Mouse (Mus musculus) urinary bladder, postnatal 14 days (tissue): ENCODE results near the gene Tmc4.
A peak's percentile ranks its signal among the peaks of the same experiment; 100 is the strongest.
"Not testable (repeated sequence)": the region's sequence is repeated elsewhere in the genome, so short reads cannot be mapped to it uniquely, and the experiment has no call there.

Experiments
- DNase-seq: peaks from one replicate; pipeline ENCODE4 v3.0.0; 2021; ENCODE audit warnings: low spot score

Tmc4 gene

GRCm38 (mm10) chr7:3677342-3677741, at the start of gene Tmc4:
Gene Tmc4, minus strand, starts transcription at chr7:3677553.
- peak; percentile 75 for DNase-seq

GRCm38 (mm10) chr7:3725459-3725858, 48.1 kb upstream of the Tmc4 start:
- DNase-seq: not testable (repeated sequence)

DNA sequence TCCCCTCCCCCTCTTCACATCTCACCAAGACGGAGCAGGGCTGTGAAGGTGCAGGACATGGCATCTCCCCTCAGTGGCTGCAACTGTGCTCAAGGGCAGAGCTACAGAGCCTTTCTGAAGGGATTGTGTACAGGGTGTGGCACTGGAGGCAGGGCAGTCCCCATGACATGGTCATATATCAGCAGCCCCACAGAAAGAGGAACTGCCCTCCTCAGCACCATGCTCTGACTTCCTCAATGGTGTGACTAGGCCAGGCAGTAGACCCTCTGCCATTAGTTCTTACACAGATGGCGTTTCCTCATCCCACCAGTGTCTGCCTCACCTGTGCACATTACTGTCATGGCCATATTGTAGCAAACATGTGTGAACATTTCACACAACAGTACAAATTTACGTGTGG, 42.9 kb upstream of the Tmc4 start, which contains the start of gene Pirb:
Pirb (minus strand) TSS at position 124 of the 400 bp plus-strand sequence.
- DNase-seq: not testable (repeated sequence)

GRCm38 (mm10) chr7:3715249-3715648, 37.9 kb upstream of the Tmc4 start:
- DNase-seq: no peak

DNA sequence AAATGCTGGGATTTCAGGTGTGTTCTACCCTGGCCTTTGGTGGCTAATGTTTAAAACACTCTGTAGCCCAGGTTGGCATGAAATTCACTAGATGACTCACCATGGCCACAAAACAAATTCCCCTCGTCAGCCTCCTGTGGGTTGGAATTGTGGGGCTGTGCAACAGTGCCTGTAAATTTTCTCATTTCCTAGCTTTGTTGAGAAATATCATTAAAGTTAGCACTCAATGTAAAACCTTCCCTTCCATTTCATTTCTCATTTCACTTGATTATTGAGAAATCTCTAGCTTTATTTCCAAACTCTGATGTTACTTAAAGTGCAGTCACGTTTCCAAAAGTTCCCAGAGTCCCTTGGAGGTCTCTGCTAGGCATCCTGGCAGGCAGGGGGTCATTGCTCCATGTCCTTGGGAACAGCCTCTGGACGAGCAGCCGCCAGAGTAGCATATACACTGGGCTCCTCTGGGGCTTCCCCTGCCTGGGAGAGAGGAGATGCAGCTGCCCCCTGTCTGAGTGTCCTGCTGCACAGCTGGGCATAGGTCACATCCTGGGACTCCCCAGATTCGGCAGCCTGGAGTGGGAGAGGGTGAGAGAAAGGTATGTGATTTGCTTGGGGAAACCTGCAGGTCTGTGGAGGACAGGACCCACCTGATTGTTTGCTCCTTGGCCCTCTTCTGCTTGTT, 35.0 kb upstream of the Tmc4 start:
- no peak for DNase-seq

DNA sequence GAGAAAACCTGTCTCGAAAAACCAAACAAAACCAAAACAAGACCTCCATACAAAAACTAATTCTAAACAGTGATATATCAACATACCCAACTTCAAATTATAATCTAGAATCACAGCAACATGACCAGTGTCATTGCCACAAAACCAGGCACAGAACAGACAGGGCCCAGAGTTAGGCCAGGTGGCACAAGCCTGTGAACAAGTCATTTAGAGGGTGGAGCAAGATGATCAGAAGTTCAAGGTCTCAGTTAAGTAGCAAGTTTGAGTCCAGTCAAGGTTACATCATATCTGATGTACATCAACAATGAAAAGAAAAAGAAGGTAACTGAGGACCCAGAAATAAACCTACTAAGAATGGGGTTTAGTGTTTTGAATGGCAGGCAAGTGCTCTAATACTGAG, 31.6 kb upstream of the Tmc4 start:
- DNase-seq: no peak

DNA sequence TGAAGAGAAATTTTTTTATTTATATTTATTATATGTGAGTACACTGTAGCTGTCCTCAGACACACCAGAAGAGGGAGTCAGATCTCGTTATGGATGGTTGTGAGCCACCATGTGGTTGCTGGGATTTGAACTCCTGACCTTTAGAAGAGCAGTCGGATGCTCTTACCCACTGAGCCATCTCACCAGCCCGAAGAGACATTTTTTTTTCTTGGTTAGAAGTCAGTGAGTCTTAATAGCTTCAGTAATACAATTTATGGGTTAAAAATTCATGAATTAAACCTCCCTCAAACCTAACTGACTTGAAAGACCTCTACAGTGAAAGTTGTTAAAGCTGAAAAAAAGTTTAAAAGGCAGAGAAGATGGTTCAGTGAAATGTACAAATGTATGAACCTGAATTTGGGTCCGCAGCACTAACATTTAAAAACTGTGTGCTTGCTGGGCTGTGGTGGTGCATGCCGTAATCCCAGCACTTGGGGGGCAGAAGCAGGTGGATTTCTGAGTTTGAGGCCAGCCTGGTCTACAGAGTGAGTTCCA, 31.2 kb upstream of the Tmc4 start:
- DNase-seq: not testable (repeated sequence)

- no peak for DNase-seq
Measured at GRCm38 (mm10) chr7:3707568-3708413, 30.4 kb upstream of the Tmc4 start.

GRCm38 (mm10) chr7:3707027-3707426, 29.7 kb upstream of the Tmc4 start:
- peak; percentile 9 for DNase-seq

DNA sequence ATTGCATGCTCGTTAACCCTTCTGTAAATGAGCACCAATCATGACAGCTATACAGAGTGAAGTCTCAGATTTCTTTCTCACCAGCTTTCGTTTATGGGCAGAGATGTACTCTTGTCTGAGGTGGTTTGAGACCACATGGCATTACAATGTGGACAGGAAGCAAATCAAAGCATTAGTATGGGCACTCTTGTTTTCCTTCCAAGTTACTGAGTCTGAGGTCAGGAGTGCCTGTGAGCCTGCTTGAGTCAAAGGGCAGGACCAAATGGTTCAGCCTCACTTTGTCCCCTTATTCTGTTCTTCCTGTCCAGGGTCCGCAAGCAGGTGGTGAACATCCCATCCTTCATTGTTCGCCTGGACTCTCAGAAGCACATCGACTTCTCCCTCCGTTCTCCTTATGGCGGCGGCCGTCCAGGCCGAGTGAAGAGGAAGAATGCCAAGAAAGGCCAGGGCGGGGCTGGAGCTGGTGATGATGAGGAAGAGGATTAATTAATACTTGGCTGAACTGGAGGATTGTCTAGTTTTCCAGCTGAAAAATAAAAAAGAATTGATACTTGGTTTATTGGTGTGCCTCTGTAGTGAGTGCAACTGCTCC, 29.1 kb upstream of the Tmc4 start:
- DNase-seq: no peak

DNA sequence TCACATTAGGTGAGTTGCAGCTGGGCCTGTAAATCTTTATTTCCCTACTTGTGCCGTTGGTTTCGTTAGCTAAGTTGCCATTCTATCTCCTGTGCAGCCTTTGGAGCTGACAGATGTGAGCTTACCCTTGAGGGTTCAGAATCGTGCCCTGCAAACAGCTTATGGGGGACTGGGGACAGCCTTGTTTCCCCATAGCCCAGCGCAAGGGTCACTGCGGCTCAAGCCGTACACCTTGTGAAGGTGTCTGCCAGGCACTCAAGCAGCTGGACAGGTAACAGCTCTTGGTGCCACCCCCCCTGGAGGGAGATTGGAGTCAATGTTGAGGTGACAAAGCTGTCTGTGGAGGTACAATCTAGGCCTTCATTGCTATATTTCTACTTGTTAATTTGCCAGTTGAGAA, 28.6 kb upstream of the Tmc4 start:
- DNase-seq: no peak

DNA sequence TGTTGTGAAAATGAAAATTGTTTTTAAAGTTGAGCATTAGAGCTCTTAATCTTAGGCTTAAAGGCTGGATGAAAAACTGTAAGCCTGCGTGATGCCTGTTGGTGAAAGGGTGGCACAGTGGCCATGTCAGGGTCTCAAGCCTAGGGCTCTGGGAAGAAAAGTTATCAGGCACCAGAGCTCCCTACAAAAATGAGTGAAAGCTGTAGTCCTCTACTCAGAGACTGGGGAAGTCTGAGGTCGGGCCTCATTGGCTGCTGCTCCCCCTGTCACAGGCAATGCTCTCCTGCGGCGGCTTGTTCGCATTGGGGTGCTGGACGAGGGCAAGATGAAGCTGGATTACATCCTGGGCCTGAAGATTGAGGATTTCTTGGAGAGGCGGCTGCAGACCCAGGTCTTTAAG, 28.1 kb upstream of the Tmc4 start:
- not testable (repeated sequence) for DNase-seq

DNA sequence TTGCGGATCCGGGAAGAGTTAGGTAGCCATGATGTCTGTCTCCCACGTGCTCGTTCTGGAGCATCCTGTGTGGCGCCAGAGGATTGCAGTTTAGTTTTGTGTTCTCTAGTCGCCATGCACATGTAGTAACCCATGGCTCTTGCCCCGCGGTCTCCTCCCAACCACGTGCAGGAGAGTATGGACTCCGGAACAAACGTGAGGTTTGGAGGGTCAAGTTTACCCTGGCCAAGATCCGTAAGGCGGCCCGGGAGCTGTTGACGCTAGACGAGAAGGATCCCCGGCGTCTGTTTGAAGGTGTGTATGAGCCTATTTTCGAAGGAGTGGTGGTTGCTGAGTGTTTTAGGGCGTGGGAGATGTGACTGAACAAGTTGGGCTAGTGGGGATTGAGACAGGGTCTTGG, 27.1 kb upstream of the Tmc4 start:
- DNase-seq: no peak

GRCm38 (mm10) chr7:3703879-3704441, 26.6 kb upstream of the Tmc4 start, which contains the start of gene Rps9:
Gene Rps9, plus strand, starts transcription at chr7:3703993.
- DNase-seq: peak; percentile 97

DNA sequence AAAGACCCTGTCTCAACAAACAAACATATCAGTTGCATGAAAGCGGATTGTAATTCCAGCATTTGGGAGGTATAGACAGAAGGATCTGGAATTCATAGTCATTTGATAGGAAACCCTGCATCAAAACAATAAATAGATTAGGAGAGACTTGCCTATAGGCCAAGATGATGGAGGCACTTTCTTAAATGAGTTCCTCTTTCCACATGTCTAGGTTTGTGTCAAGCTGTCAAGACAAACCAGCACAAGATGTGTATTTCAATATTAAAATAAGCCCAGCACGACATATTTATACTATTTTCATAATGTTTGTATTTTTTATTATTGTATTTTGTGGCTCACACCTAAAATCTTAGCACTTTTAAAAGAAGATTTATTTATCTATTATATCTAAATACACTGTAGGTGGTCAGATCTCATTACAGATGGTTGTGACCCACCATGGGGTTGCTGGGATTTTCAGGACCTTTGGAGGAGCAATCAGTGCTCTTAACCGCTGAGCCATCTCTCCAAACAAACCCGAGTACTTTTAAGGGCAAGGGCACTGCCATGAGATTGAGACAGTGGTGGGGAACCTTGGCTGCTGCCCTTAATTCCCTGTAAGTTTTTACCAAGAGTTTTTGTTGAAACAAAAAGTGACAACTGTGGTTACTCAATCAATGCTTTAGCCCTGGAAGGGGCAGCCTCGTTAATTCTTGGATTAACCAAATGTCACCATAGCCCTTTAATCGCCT, 26.0 kb upstream of the Tmc4 start:
- no peak for DNase-seq

DNA sequence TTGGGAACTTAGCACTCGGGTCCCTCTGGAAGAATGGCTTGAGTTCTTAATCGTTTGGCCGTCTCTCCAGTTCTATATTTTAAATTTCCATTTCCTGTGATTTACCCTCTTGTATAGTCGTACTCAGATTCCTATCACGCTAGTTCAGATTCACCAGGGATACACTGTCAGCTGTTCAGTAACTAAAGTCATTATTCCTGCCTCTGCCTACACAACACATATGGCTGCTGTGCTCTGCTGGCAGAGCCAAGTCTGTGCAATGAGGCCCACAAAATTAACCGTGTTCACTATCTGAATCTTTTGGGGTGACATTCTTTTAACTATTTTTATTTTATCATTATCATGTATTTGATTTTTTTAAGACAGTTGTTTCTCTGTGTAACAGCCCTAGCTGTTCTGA, 21.1 kb upstream of the Tmc4 start:
- DNase-seq: no peak

- DNase-seq: not testable (repeated sequence)
Measured at GRCm38 (mm10) chr7:3694949-3695305, 17.6 kb upstream of the Tmc4 start.

DNA sequence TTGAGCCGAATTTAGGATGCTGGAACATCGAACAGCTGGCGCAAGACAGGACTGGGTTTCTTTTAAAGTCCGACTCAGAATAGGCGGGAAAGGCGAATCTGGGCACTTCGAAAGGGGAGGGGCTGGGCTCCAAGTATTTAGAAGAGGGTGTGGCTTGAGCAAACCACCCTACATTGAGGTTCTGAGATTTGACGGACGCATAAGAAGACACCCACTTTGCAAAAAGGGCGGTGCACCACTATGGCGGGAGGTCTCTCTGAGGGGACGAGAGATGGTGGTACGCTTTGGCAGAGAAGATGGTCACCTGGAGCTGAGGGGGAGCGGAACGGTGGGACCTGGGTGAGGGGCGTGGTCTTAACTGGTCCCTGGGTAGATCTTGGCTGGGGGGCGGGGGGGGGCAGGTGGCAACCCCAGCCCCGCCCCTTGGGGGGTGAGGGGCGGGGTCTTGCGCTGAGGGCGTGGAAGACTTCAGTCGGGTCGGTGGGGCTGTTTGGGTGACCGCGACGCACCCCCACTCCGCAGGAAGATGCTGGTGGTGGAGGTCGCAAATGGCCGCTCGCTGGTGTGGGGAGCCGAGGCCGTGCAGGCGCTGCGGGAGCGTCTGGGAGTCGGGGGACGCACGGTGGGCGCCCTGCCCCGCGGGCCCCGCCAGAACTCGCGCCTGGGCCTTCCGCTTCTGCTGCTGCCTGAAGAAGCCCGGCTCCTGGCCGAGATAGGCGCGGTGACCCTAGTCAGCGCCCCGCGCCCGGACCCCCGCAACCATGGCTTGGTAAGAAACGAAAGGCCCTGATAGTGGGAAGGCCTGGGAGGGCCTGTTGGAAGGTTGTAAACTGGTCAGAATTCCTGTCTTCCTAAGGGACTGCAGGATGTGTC, 17.0 kb upstream of the Tmc4 start:
- peak; percentile 81 for DNase-seq

DNA sequence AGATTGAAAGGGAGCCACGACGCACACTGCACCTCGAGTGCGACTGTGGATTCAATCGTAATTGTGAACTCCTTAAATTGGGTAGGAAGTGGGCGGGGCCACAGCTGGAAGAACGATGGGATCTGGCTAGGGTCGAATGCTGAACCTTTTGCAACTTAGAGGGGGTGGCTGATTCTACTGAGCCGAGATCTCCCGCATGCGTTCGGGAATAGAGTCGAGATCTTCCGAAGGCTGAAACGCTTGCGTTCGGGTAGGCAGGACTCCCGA, 16.4 kb upstream of the Tmc4 start:
- DNase-seq: no peak

GRCm38 (mm10) chr7:3692987-3693808, 15.8 kb upstream of the Tmc4 start, which contains the start of gene Mboat7:
Gene Mboat7, minus strand, starts transcription at chr7:3693523.
- peak; percentile 98 for DNase-seq
